Mouse (Mus musculus) colon, adult 2 months (tissue): ENCODE data around the gene Bag6. TPM values are rescaled to one million over a fixed set of nuclear protein-coding genes. Genes with fewer than 3 reads are reported as not detected.

ENCODE experiments used
- polyA plus RNA-seq: library from polyadenylated mRNA; depleted of rRNA; stranded (reverse); fragments of >200 nt; gene quantifications from 2 replicates; pipeline ENCODE4 v1.2.3, GENCODE M21; 2012; rRNA removed

The Bag6 gene
- polyA plus RNA-seq, 1 experiment, result 221 TPM

Other genes starting within 250 kb of the Bag6 start
- gene C2, start 236.9 kb upstream of the Bag6 start, polyA plus RNA-seq, result 4.2 and 4.7 TPM in 2 replicates
- gene Ehmt2, start 236.7 kb upstream of the Bag6 start, polyA plus RNA-seq, result 317 and 331 TPM in 2 replicates
- 338 and 452 TPM in 2 replicates for gene Slc44a4, start 220.7 kb upstream of the Bag6 start, polyA plus RNA-seq
- 197 and 259 TPM in 2 replicates for gene Neu1, start 203.9 kb upstream of the Bag6 start, polyA plus RNA-seq
- gene Hspa1b, start 175.9 kb upstream of the Bag6 start, polyA plus RNA-seq, result 77.4 and 78.5 TPM in 2 replicates
- not detected in 2 replicates for gene Gm20481, start 165.3 kb upstream of the Bag6 start, polyA plus RNA-seq
- gene Hspa1a, start 163.0 kb upstream of the Bag6 start, polyA plus RNA-seq, result 40.8 and 41.4 TPM in 2 replicates
- gene Hspa1l, start 162.5 kb upstream of the Bag6 start, polyA plus RNA-seq, result 0.30 and 0.82 TPM in 2 replicates
- gene Lsm2, start 153.3 kb upstream of the Bag6 start, polyA plus RNA-seq, result 57.6 and 64.6 TPM in 2 replicates
- 196 and 213 TPM in 2 replicates for gene Vars, start 134.2 kb upstream of the Bag6 start, polyA plus RNA-seq
- gene Vwa7, start 118.6 kb upstream of the Bag6 start, polyA plus RNA-seq, result 0.73 and 0.83 TPM in 2 replicates
- gene Sapcd1, start 107.2 kb upstream of the Bag6 start, polyA plus RNA-seq, result 1.0 and 2.3 TPM in 2 replicates
- gene Msh5, start 88.4 kb upstream of the Bag6 start, polyA plus RNA-seq, result 4.0 and 6.0 TPM in 2 replicates
- 209 and 215 TPM in 2 replicates for gene Clic1, start 85.2 kb upstream of the Bag6 start, polyA plus RNA-seq
- gene Ddah2, start 76.1 kb upstream of the Bag6 start, polyA plus RNA-seq, result 32.5 and 33.0 TPM in 2 replicates
- 5.6 and 10.4 TPM in 2 replicates for gene Ly6g6c, start 69.8 kb upstream of the Bag6 start, polyA plus RNA-seq
- gene Mpig6b, start 69.0 kb upstream of the Bag6 start, polyA plus RNA-seq, result 0.82 and 1.0 TPM in 2 replicates
- gene Ly6g6e, start 58.3 kb upstream of the Bag6 start, polyA plus RNA-seq, result 77.8 and 86.1 TPM in 2 replicates
- gene Ly6g6d, start 57.1 kb upstream of the Bag6 start, polyA plus RNA-seq, result 19.4 and 23.3 TPM in 2 replicates
- 2.1 and 2.8 TPM in 2 replicates for gene Ly6g6f, start 49.6 kb upstream of the Bag6 start, polyA plus RNA-seq
- gene Abhd16a, start 45.9 kb upstream of the Bag6 start, polyA plus RNA-seq, result 238 and 254 TPM in 2 replicates
- gene Ly6g5c, start 26.9 kb upstream of the Bag6 start, polyA plus RNA-seq, result not detected in 2 replicates
- gene Ly6g5b, start 19.8 kb upstream of the Bag6 start, polyA plus RNA-seq, result 0.72 and 0.86 TPM in 2 replicates
- 23.3 and 25.0 TPM in 2 replicates for gene Gpank1, start 13.7 kb upstream of the Bag6 start, polyA plus RNA-seq
- 262 and 295 TPM in 2 replicates for gene Csnk2b, start 13.1 kb upstream of the Bag6 start, polyA plus RNA-seq
- 16.7 and 18.2 TPM in 2 replicates for gene D17H6S53E, start 8.8 kb upstream of the Bag6 start, polyA plus RNA-seq
- 0.12 and 0.19 TPM in 2 replicates for gene Apom, start 3.1 kb upstream of the Bag6 start, polyA plus RNA-seq
- gene Prrc2a, start 29.7 kb downstream of the Bag6 start, polyA plus RNA-seq, result 341 and 379 TPM in 2 replicates
- gene Aif1, start 40.9 kb downstream of the Bag6 start, polyA plus RNA-seq, result 1.6 and 2.5 TPM in 2 replicates
- gene Lst1, start 53.3 kb downstream of the Bag6 start, polyA plus RNA-seq, result 8.1 and 10.4 TPM in 2 replicates
- 20.1 and 22.9 TPM in 2 replicates for gene Ltb, start 59.3 kb downstream of the Bag6 start, polyA plus RNA-seq
- 1.3 TPM in 2 replicates for gene Tnf, start 66.8 kb downstream of the Bag6 start, polyA plus RNA-seq
- gene Lta, start 70.2 kb downstream of the Bag6 start, polyA plus RNA-seq, result 1.4 and 1.8 TPM in 2 replicates
- gene Gm16181, start 85.7 kb downstream of the Bag6 start, polyA plus RNA-seq, result not detected in 2 replicates
- gene Atp6v1g2, start 98.5 kb downstream of the Bag6 start, polyA plus RNA-seq, result 4.6 and 5.1 TPM in 2 replicates
- gene Nfkbil1, start 100.6 kb downstream of the Bag6 start, polyA plus RNA-seq, result 28.9 and 34.5 TPM in 2 replicates
- gene Ddx39b, start 106.6 kb downstream of the Bag6 start, polyA plus RNA-seq, result 211 and 238 TPM in 2 replicates
- 837 and 1,001 TPM in 2 replicates for gene H2-D1, start 127.6 kb downstream of the Bag6 start, polyA plus RNA-seq
- gene H2-Q1, start 185.2 kb downstream of the Bag6 start, polyA plus RNA-seq, result 5.1 and 9.8 TPM in 2 replicates
- gene H2-Q2, start 207.1 kb downstream of the Bag6 start, polyA plus RNA-seq, result 95.5 and 141 TPM in 2 replicates
- 71.8 and 75.3 TPM in 2 replicates for gene H2-Q4, start 244.4 kb downstream of the Bag6 start, polyA plus RNA-seq